Mouse (Mus musculus): ENCODE results near the gene Cux1. TPM values are rescaled to one million over a fixed set of nuclear protein-coding genes. Genes with fewer than 3 reads are reported as not detected.

Gene Cux1
- polyA plus RNA-seq, 1 experiment from 2014 or later = 112 TPM

DNA sequence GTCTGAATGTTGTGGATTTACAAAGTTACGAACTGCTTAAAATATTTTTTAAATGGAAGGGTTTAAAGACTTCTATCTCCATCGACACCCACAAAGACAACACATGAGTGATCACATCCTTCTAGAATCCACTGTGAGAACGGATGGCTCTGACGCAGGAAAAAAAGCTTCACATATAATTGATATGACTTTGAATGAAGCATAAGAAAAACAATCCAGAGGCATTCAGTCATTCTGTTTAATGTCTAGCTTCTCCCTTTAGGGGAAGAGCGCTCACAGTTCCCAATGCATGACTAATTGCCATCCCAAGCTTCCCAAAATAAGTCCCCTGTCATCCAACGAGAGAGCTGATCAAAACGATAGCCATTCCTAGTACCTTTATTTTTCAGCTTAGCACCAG, 2.9 kb upstream of the Cux1 start:
- H3K4me1 ChIP-seq (ENCODE audit: control insufficient read depth, insufficient read depth, low read length) = peaks cover 11% of the 10 kb centered on the region
- DNase-seq (no peak), ATAC-seq (ENCODE audit: low FRiP score, low TSS enrichment) (no peak)
- H3K27me3 ChIP-seq (ENCODE audit: control insufficient read depth, insufficient read depth, low read length) = peaks cover 18% of the 10 kb centered on the region
- H3K4me2 ChIP-seq (ENCODE audit: low read length) = no peak overlapping the region
- no peak overlapping the region for H3K9ac ChIP-seq (replicated peaks; ENCODE audit: low read length)
- H3K36me3 ChIP-seq (ENCODE audit: control insufficient read depth, insufficient read depth, low read length) = no peaks in the 10 kb centered on the region
- no peak overlapping the region for H3K4me3 ChIP-seq (replicated peaks; ENCODE audit: low read depth, low read length)
- H3K27ac ChIP-seq (replicated peaks; ENCODE audit: low read depth, low read length) = no peak overlapping the region
- 51% methylated on average over 7 of the region's 7 CpGs for WGBS
- H3K9me3 ChIP-seq (ENCODE audit: control insufficient read depth, low read length) = no peaks in the 10 kb centered on the region

- Histone ChIP-seq H3K36me3 (ENCODE audit: control insufficient read depth, insufficient read depth, low read length) (no peaks in the 10 kb centered on the region), H3K27ac (replicated peaks; ENCODE audit: low read depth, low read length) (no peak overlapping the region), H3K4me2 (ENCODE audit: low read length) (peak overlapping the region; percentile 97), H3K9me3 (ENCODE audit: control insufficient read depth, low read length) (no peaks in the 10 kb centered on the region), H3K4me3 (replicated peaks; ENCODE audit: low read depth, low read length) (peak overlapping the region; percentile 77), H3K27me3 (ENCODE audit: control insufficient read depth, insufficient read depth, low read length) (peaks cover 18% of the 10 kb centered on the region), H3K9ac (replicated peaks; ENCODE audit: low read length) (peak overlapping the region; percentile 29; the same call in 1 of the 2 replicates), H3K4me1 (ENCODE audit: control insufficient read depth, insufficient read depth, low read length) (peaks cover 25% of the 10 kb centered on the region)
- under 1% methylated on average over 31 of the region's 36 CpGs for whole genome bisulfite sequencing
- ATAC-seq (ENCODE audit: low FRiP score, low TSS enrichment) = no peak
- DNase-seq = peak; percentile 80
These were observed 1.5 kb upstream of the Cux1 start for GRCm38 (mm10) chr5:136568776-136569175.

- Histone ChIP-seq H3K9me3 (ENCODE audit: control insufficient read depth, low read length) (no peaks in the 10 kb centered on the region), H3K27me3 (ENCODE audit: control insufficient read depth, insufficient read depth, low read length) (peaks cover 18% of the 10 kb centered on the region), H3K4me3 (replicated peaks; ENCODE audit: low read depth, low read length) (peak overlapping the region; percentile 77), H3K4me1 (ENCODE audit: control insufficient read depth, insufficient read depth, low read length) (peaks cover 31% of the 10 kb centered on the region), H3K9ac (replicated peaks; ENCODE audit: low read length) (peak overlapping the region; percentile 95), H3K36me3 (ENCODE audit: control insufficient read depth, insufficient read depth, low read length) (no peaks in the 10 kb centered on the region), H3K4me2 (ENCODE audit: low read length) (peak overlapping the region; percentile 97), H3K27ac (replicated peaks; ENCODE audit: low read depth, low read length) (no peak overlapping the region)
- WGBS = under 1% methylated on average over 36 of the region's 36 CpGs
- no peak for ATAC-seq (ENCODE audit: low FRiP score, low TSS enrichment)
- DNase-seq = no peak
These were observed 906 bp upstream of the Cux1 start for GRCm38 (mm10) chr5:136568026-136568765.

DNA sequence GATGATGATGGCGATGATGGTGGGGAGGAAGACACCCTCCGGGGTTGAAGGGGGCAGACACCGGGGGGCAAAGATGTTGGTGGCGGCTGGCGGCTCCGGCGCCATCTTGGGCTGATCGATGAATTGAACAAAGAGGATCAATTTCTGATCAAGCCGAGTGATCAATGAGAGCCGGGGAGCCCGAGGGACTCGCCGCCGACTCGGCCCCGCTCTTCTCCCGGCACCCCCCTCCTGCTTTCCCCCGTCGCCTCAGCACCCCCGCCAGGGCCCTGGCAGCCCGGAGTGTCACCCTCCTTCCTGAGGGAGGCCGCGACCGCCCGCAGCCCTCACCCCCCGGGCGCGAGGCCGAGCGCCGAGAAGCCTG, 496 bp downstream of the Cux1 start:
- H3K9ac ChIP-seq (replicated peaks; ENCODE audit: low read length) = peak overlapping the region; percentile 95
- ATAC-seq (ENCODE audit: low FRiP score, low TSS enrichment) (peak; percentile 51), DNase-seq (no peak)
- under 1% methylated on average over 31 of the region's 31 CpGs for WGBS
- peak overlapping the region; percentile 77 for H3K4me3 ChIP-seq (replicated peaks; ENCODE audit: low read depth, low read length)
- H3K36me3 ChIP-seq (ENCODE audit: control insufficient read depth, insufficient read depth, low read length) = no peaks in the 10 kb centered on the region
- peaks cover 18% of the 10 kb centered on the region for H3K27me3 ChIP-seq (ENCODE audit: control insufficient read depth, insufficient read depth, low read length)
- H3K4me1 ChIP-seq (ENCODE audit: control insufficient read depth, insufficient read depth, low read length) = peaks cover 32% of the 10 kb centered on the region
- peak overlapping the region; percentile 97 for H3K27ac ChIP-seq (replicated peaks; ENCODE audit: low read depth, low read length)
- H3K9me3 ChIP-seq (ENCODE audit: control insufficient read depth, low read length) = no peaks in the 10 kb centered on the region
- H3K4me2 ChIP-seq (ENCODE audit: low read length) = peak overlapping the region; percentile 97

GRCm38 (mm10) chr5:136566001-136566811, 1.1 kb downstream of the Cux1 start:
- peaks cover 18% of the 10 kb centered on the region for H3K27me3 ChIP-seq (ENCODE audit: control insufficient read depth, insufficient read depth, low read length)
- peak; percentile 81 for DNase-seq
- peak overlapping the region; percentile 77 for H3K4me3 ChIP-seq (replicated peaks; ENCODE audit: low read depth, low read length)
- peak overlapping the region; percentile 95 for H3K9ac ChIP-seq (replicated peaks; ENCODE audit: low read length)
- no peaks in the 10 kb centered on the region for H3K9me3 ChIP-seq (ENCODE audit: control insufficient read depth, low read length)
- under 1% methylated on average over 79 of the region's 79 CpGs for WGBS
- H3K27ac ChIP-seq (replicated peaks; ENCODE audit: low read depth, low read length) = peak overlapping the region; percentile 97
- no peaks in the 10 kb centered on the region for H3K36me3 ChIP-seq (ENCODE audit: control insufficient read depth, insufficient read depth, low read length)
- peak; percentile 47 for ATAC-seq (ENCODE audit: low FRiP score, low TSS enrichment)
- peak overlapping the region; percentile 97 for H3K4me2 ChIP-seq (ENCODE audit: low read length)
- H3K4me1 ChIP-seq (ENCODE audit: control insufficient read depth, insufficient read depth, low read length) = peaks cover 32% of the 10 kb centered on the region

GRCm38 (mm10) chr5:136565311-136565811, 1.9 kb downstream of the Cux1 start:
- WGBS = under 1% methylated on average over 32 of the region's 32 CpGs
- peaks cover 35% of the 10 kb centered on the region for H3K4me1 ChIP-seq (ENCODE audit: control insufficient read depth, insufficient read depth, low read length)
- no peaks in the 10 kb centered on the region for H3K36me3 ChIP-seq (ENCODE audit: control insufficient read depth, insufficient read depth, low read length)
- H3K4me3 ChIP-seq (replicated peaks; ENCODE audit: low read depth, low read length) = peak overlapping the region; percentile 77
- H3K4me2 ChIP-seq (ENCODE audit: low read length) = peak overlapping the region; percentile 97
- DNase-seq (peak; percentile 58), ATAC-seq (ENCODE audit: low FRiP score, low TSS enrichment) (no peak)
- no peaks in the 10 kb centered on the region for H3K9me3 ChIP-seq (ENCODE audit: control insufficient read depth, low read length)
- H3K27me3 ChIP-seq (ENCODE audit: control insufficient read depth, insufficient read depth, low read length) = peaks cover 11% of the 10 kb centered on the region
- H3K9ac ChIP-seq (replicated peaks; ENCODE audit: low read length) = peak overlapping the region; percentile 95
- 0 out of 2 replicates have a peak overlapping the region, but pooled peaks have one; percentile 13 for H3K27ac ChIP-seq (replicated peaks; ENCODE audit: low read depth, low read length)

DNA sequence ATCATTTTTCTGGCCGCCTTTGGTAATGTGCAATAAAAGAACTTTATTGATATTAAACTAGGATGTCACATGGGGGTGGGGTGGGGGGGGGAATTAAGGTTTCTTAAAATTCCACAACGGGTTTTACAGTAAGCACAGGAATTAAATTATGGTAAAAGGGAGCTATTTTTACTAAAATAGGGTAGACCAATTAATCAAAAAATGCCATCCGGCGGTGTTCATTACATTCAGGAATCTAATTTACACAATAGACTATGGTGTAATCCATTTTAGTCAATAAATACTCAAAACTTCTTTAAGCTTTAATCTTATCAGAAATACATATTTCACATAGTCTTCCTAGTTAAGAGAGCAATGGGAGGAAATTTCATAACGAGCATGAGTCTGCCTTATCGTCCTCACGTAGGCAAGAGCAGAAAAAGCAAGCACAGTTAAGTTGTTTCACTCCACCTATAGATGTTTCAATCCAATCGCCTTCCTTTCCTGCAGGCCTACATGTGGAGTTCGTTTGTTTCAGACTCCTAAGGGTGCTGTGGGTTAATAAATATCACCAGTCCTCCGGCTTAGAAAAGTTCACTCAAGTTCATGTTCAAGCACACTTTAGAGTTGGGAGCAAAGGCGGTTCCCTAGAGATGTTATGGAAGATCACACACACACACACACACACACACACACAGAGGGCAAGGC, 2.5 kb downstream of the Cux1 start:
- Histone ChIP-seq H3K27ac (replicated peaks; ENCODE audit: low read depth, low read length) (0 out of 2 replicates have a peak overlapping the region, but pooled peaks have one; percentile 13), H3K36me3 (ENCODE audit: control insufficient read depth, insufficient read depth, low read length) (no peaks in the 10 kb centered on the region), H3K4me3 (replicated peaks; ENCODE audit: low read depth, low read length) (peak overlapping the region; percentile 77), H3K9me3 (ENCODE audit: control insufficient read depth, low read length) (no peaks in the 10 kb centered on the region), H3K9ac (replicated peaks; ENCODE audit: low read length) (peak overlapping the region; percentile 95), H3K4me2 (ENCODE audit: low read length) (peak overlapping the region; percentile 97), H3K4me1 (ENCODE audit: control insufficient read depth, insufficient read depth, low read length) (peaks cover 35% of the 10 kb centered on the region), H3K27me3 (ENCODE audit: control insufficient read depth, insufficient read depth, low read length) (peaks cover 10% of the 10 kb centered on the region)
- ATAC-seq (ENCODE audit: low FRiP score, low TSS enrichment) = no peak
- DNase-seq = no peak
- 45% methylated on average over 11 of the region's 11 CpGs for WGBS

DNA sequence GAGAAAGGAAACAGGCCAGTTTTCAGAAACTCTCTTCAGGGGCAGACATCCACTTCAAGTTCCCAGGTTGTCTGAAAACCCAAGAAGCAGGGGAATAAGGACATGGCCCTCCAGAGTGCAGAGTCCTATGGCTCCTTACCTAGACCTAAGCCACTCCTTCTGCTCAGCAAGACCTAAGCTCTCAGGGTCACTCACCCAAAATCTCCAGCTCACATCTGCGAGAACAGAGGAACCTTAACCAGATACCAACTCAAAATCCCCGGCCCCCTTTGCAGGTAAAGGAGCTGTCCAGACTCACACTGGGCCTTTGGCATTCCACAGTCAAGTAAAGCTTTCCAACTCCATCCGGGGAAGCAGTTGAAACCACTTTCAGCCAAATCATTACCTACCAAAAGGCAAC, 3.3 kb downstream of the Cux1 start:
- ATAC-seq (ENCODE audit: low FRiP score, low TSS enrichment) (no peak), DNase-seq (no peak)
- no peak overlapping the region for H3K9ac ChIP-seq (replicated peaks; ENCODE audit: low read length)
- peaks cover 34% of the 10 kb centered on the region for H3K4me1 ChIP-seq (ENCODE audit: control insufficient read depth, insufficient read depth, low read length)
- no peak overlapping the region for H3K27ac ChIP-seq (replicated peaks; ENCODE audit: low read depth, low read length)
- H3K9me3 ChIP-seq (ENCODE audit: control insufficient read depth, low read length) = no peaks in the 10 kb centered on the region
- no peak overlapping the region for H3K4me3 ChIP-seq (replicated peaks; ENCODE audit: low read depth, low read length)
- peaks cover 10% of the 10 kb centered on the region for H3K27me3 ChIP-seq (ENCODE audit: control insufficient read depth, insufficient read depth, low read length)
- H3K36me3 ChIP-seq (ENCODE audit: control insufficient read depth, insufficient read depth, low read length) = no peaks in the 10 kb centered on the region
- H3K4me2 ChIP-seq (ENCODE audit: low read length) = peak overlapping the region; percentile 97
- 57% methylated on average over 3 of the region's 3 CpGs for WGBS
